ENCODE assay signal across 7 mouse cellular contexts in genomic region chr9:96705576-96706285, GRCm38 (mm10). TPM values are rescaled to one million over a fixed set of nuclear protein-coding genes. Genes with fewer than 3 reads are reported as not detected.
DNase-seq lines count a peak whose midpoint lies in the region; ATAC-seq and TF ChIP-seq lines count a peak whose summit lies in the region.

No protein-coding gene starts in this region.

- no peak for TF ChIP-seq EP300 in liver, embryonic 14.5 days (IDR thresholded peaks at IDR 0.05; ENCODE audit: low read depth)

- H3K27me3 ChIP-seq in liver, embryonic 14.5 days (ENCODE audit: control insufficient read depth, insufficient read depth, low read length), result no peaks in the 10 kb centered on the region
- H3K27me3 ChIP-seq in neural tube, embryonic 13.5 days, result no peaks in the 10 kb centered on the region

- TF ChIP-seq CTCF in liver, embryonic 14.5 days (IDR thresholded peaks at IDR 0.05; ENCODE audit: low read depth), result no peak

- no peaks in the 10 kb centered on the region for H3K9me3 ChIP-seq in liver, embryonic 14.5 days (ENCODE audit: control insufficient read depth, low read length)
- H3K9me3 ChIP-seq in neural tube, embryonic 13.5 days, result no peaks in the 10 kb centered on the region

- no peaks in the 10 kb centered on the region for H3K36me3 ChIP-seq in liver, embryonic 14.5 days (replicated peaks; ENCODE audit: control insufficient read depth, insufficient read depth, low read depth)
- peaks cover 19% of the 10 kb centered on the region for H3K36me3 ChIP-seq in neural tube, embryonic 13.5 days

- peaks cover 0 to 11% of the 10 kb centered on the region in 2 experiments; a peak in 2 of 4 replicates for H3K4me1 ChIP-seq in liver, embryonic 14.5 days (replicated peaks; ENCODE audit: control insufficient read depth in 2 of 2, insufficient read depth in 2 of 2, low read length in 1 of 2)
- peaks cover 16% of the 10 kb centered on the region; the same call in 1 of the 2 replicates for H3K4me1 ChIP-seq in neural tube, embryonic 13.5 days (replicated peaks)

- ATAC-seq in activated CD4-positive, CD25-positive, alpha-beta regulatory T cell, adult 4 months, result peak; percentile 87
- peak; percentile 82 for ATAC-seq in liver, embryonic 14.5 days (ENCODE audit: insufficient read depth)
- no peak for ATAC-seq in neural tube, embryonic 13.5 days (ENCODE audit: low read depth)

- peak overlapping the region; percentile 19 for H3K4me2 ChIP-seq in liver, embryonic 14.5 days (ENCODE audit: low read depth)
- no peak overlapping the region for H3K4me2 ChIP-seq in neural tube, embryonic 13.5 days

- 0 out of 2 replicates have a peak overlapping the region, but pooled peaks have one; percentile 11 for H3K9ac ChIP-seq in liver, embryonic 14.5 days (replicated peaks)
- no peak overlapping the region for H3K9ac ChIP-seq in neural tube, embryonic 13.5 days

- H3K4me3 ChIP-seq in liver, embryonic 14.5 days (ENCODE audit: insufficient read depth in 1 of 2, low read depth in 2 of 2, low read length in 2 of 2), result no peak overlapping the region
- H3K4me3 ChIP-seq in neural tube, embryonic 13.5 days, result no peak overlapping the region

- intact Hi-C loops in gastrocnemius, postnatal 14 days (cut with DNase I; ENCODE audit: low total_unique reads), result no loop called here

- WGBS in liver, embryonic 14.5 days (ENCODE audit: insufficient replicate concordance), result 24% methylated on average over 11 of the region's 11 CpGs
- 60% methylated on average over 11 of the region's 11 CpGs for WGBS in neural tube, embryonic 13.5 days

- DNase-seq in cerebellum, postnatal 25 days, result peak; percentile 61 to 63
- DNase-seq in gastrocnemius, postnatal 14 days, result peak; percentile 70
- peak; percentile 90 for DNase-seq in induced T-regulatory cell, adult 2 months (ENCODE audit: low read depth)
- DNase-seq in liver, embryonic 14.5 days (ENCODE audit: low read depth in 3 of 3, low spot score in 3 of 3), result peak in 2 of 3 experiments; percentile 29 to 42
- DNase-seq in urinary bladder, postnatal 14 days (ENCODE audit: low spot score), result peak; percentile 81

- H3K27ac ChIP-seq in liver, embryonic 14.5 days, result no peak overlapping the region
- peak overlapping the region; percentile 70 for H3K27ac ChIP-seq in neural tube, embryonic 13.5 days (replicated peaks)

RNA-seq across cellular contexts. Expression of gene Zbtb38, which starts 46.9 kb away (rescaled TPM):
- polyA plus RNA-seq in activated CD4-positive, CD25-positive, alpha-beta regulatory T cell, adult 4 months (2017; shearing (Covaris generic)), result 10 to 100 TPM; 59.9 to 61.4 TPM
- 10 to 100 TPM; 12.9 to 14.6 TPM for total RNA-seq in gastrocnemius, postnatal 14 days (2021)
- 0.65 and 0.68 TPM in 2 replicates for polyA plus RNA-seq in liver, embryonic 14.5 days (2012; rRNA removed)
- 4.5 and 5.4 TPM in 2 replicates for polyA plus RNA-seq in liver, embryonic 14.5 days (2014; fragmentation: Nextera tagmentation; extraction: Ambion mirVana)
- polyA plus RNA-seq in neural tube, embryonic 13.5 days (2015; fragmentation: Nextera tagmentation; extraction: Ambion mirVana), result 38.5 and 41.3 TPM in 2 replicates

Comparison
In these comparisons a context has a peak if more than half of its experiments do, and no peak if none do; other contexts are left out.
1. DNase-seq: peak in every context shown above with its lines; median percentile 90 in induced T-regulatory cell, adult 2 months; 81 in urinary bladder, postnatal 14 days; 70 in gastrocnemius, postnatal 14 days; 62 in cerebellum, postnatal 25 days; 36 in liver, embryonic 14.5 days.